Mouse (Mus musculus) limb, embryonic 14.5 days (tissue): ENCODE data around the gene Selenop. TPM values are rescaled to one million over a fixed set of nuclear protein-coding genes. Genes with fewer than 3 reads are reported as not detected.

Experiments used
- ATAC-seq: fragments of 200-750 bp; cut with Nextera tagmentation; 2 replicates; pipeline ENCODE4 v1.8.0; 2017; ENCODE audit warnings: low read depth, moderate number of reproducible peaks, moderate TSS enrichment; ENCODE audit not compliant: low FRiP score
- DNase-seq: peaks from one replicate; pipeline ENCODE4 v3.0.0-alpha.2; 2015; ENCODE audit warnings: low spot score
- H3K27ac ChIP-seq: fragments of 300-500 bp; sonication (generic); replicated peaks from 2 replicates; pipeline ENCODE4 v1.5.1; 2014; ENCODE audit warnings: low read depth, mild to moderate bottlenecking, low read length, moderate library complexity, mixed read lengths
- H3K27me3 ChIP-seq: fragments of 300-500 bp; sonication (generic); 2 replicates; pipeline ENCODE4 v1.6.1; 2014; ENCODE audit warnings: low read length, mixed read lengths; ENCODE audit not compliant: control insufficient read depth, insufficient read depth
- H3K36me3 ChIP-seq: fragments of 300-500 bp; sonication (generic); 2 replicates; pipeline ENCODE4 v1.6.1; 2014; ENCODE audit warnings: mild to moderate bottlenecking, low read length, moderate library complexity, mixed read lengths; ENCODE audit not compliant: control insufficient read depth, insufficient read depth
- H3K4me1 ChIP-seq: fragments of 300-500 bp; sonication (generic); 2 replicates; pipeline ENCODE4 v1.6.1; 2014; ENCODE audit warnings: antibody characterized with exemption, low read length, mixed read lengths; ENCODE audit not compliant: control insufficient read depth, insufficient read depth
- H3K4me2 ChIP-seq: fragments of 300-500 bp; sonication (generic); replicated peaks from 2 replicates; pipeline ENCODE4 v1.6.1; 2014; ENCODE audit warnings: low read depth, mild to moderate bottlenecking, low read length, moderate library complexity; ENCODE audit not compliant: severe bottlenecking
- H3K4me3 ChIP-seq: fragments of 300-500 bp; sonication (generic); replicated peaks from 2 replicates; pipeline ENCODE4 v1.5.1; 2014; ENCODE audit warnings: low read length
- H3K9ac ChIP-seq: fragments of 300-500 bp; sonication (generic); 2 replicates; pipeline ENCODE4 v1.6.1; 2014; ENCODE audit warnings: mild to moderate bottlenecking, low read depth, low read length, moderate library complexity; ENCODE audit not compliant: severe bottlenecking
- H3K9me3 ChIP-seq: fragments of 300-500 bp; sonication (generic); 2 replicates; pipeline ENCODE4 v1.6.1; 2016; ENCODE audit warnings: low read length; ENCODE audit not compliant: control insufficient read depth
- POLR2A ChIP-seq: fragments of 200-500 bp; IDR thresholded peaks from 2 replicates; pipeline ENCODE4 v1.8.0; 2012; ENCODE audit warnings: inconsistent platforms, mild to moderate bottlenecking, moderate library complexity, borderline replicate concordance; ENCODE audit not compliant: insufficient read depth, insufficient read length; ENCODE audit errors: extremely low read depth
- WGBS: fragments of 180-500 bp; shearing (Covaris S2); extraction: QIAGEN DNeasy Blood & Tissue Kit; methylation state at CpG from one replicate; pipeline ENCODE4 v1.1.7; 2014; 5-methylcytosine and 5-hydroxymethylcytosine counted together
- polyA plus RNA-seq, 2 experiments: library from polyadenylated mRNA; depleted of rRNA in 1 of 2; stranded (reverse) in 1 of 2; unstranded in 1 of 2; fragments of >200 nt; fragmentation: Nextera tagmentation in 1 of 2; extraction: Ambion mirVana in 1 of 2; gene quantifications; 2 replicates each; pipeline versions ENCODE4 v1.2.1 to v1.2.3; 2012 to 2014

The Selenop gene
- polyA plus RNA-seq, 2 experiments = 99.2 to 174 TPM

DNA sequence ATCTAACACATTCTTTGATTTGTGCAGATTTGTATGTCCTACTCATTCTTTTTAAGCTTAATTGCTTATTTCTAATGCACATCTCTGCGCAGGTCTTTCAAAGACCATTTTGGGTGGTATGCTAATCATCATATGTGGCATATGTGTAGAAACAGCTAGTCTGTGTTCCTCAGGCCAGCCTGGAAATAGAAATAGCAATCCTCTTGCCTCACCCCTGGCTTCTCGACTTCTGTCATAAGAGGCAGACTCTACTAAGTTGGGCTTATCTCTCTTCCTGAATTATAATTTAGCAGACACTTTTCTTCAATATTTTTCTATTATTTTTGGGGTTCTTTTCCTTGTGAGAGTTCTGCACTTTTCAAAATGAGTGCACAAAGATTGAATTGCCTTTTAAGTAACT lies 17.7 kb upstream of the Selenop start:
- DNase-seq (no peak), ATAC-seq (no peak)
- no peak overlapping the region for H3K4me2 ChIP-seq
- WGBS = 78% methylated on average over 2 of the region's 2 CpGs
- no peak overlapping the region for H3K9ac ChIP-seq
- no peaks in the 10 kb centered on the region for H3K4me1 ChIP-seq
- H3K4me3 ChIP-seq = no peak overlapping the region
- H3K36me3 ChIP-seq = no peaks in the 10 kb centered on the region
- TF ChIP-seq POLR2A = no peak
- H3K27me3 ChIP-seq = no peaks in the 10 kb centered on the region
- no peaks in the 10 kb centered on the region for H3K9me3 ChIP-seq
- H3K27ac ChIP-seq = no peak overlapping the region

DNA sequence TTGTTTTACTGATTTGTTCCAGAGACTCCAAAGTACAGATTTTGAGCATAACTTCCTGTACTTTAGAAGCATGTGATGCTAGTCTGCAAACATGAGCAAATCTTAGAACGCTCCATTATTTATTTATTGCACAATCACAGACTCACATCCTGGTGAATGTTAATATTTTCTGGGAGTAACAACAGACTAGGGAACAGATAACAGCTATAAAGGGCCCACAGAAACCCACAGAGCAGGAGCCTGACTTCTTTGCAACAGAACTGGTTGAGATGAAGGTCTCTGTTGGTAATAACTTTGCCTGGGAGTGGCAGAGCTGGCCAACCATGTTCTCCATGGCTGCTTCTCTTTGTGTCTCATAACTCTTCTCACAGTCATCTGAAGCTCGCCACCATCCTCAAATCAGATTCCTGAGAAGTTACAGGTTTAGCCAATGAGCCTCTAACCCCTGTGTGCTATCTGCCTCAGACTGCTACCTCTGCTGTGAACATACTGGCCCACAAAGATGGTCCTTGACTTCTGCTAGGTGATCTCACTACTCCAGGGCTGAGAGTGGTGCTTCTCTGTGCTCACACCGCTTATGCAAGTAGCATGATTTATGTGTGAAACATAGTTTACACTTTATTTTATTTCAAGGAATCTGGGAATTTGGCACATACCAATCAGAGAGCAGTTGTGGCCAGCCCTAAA lies 17.2 kb upstream of the Selenop start:
- Histone ChIP-seq H3K9me3 (no peaks in the 10 kb centered on the region), H3K4me2 (no peak overlapping the region), H3K27me3 (no peaks in the 10 kb centered on the region), H3K9ac (no peak overlapping the region), H3K36me3 (no peaks in the 10 kb centered on the region), H3K4me1 (no peaks in the 10 kb centered on the region), H3K4me3 (no peak overlapping the region), H3K27ac (no peak overlapping the region)
- ATAC-seq (no peak), DNase-seq (no peak)
- no peak for TF ChIP-seq POLR2A
- 65% methylated on average over 3 of the region's 3 CpGs for WGBS

DNA sequence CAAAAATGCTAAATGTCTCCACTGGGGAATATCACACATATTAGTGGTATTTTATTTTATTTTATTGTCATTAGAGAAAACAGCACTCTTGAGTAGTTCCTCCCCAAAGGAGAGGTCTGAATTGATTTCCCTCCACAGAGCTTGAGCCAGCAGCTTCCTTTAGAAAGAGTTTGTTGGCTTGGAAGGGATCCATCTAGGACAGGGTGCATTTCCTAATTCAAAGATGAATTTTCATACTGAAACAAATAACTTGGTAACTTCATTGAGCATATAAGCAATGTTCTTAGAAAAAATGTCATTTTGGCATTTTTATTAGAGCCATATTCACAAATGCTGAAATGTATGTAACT lies 16.7 kb upstream of the Selenop start:
- Histone ChIP-seq H3K36me3 (no peaks in the 10 kb centered on the region), H3K4me2 (no peak overlapping the region), H3K4me3 (no peak overlapping the region), H3K9me3 (no peaks in the 10 kb centered on the region), H3K9ac (no peak overlapping the region), H3K4me1 (no peaks in the 10 kb centered on the region), H3K27me3 (no peaks in the 10 kb centered on the region), H3K27ac (no peak overlapping the region)
- no peak for TF ChIP-seq POLR2A
- no peak for ATAC-seq
- DNase-seq = no peak

DNA sequence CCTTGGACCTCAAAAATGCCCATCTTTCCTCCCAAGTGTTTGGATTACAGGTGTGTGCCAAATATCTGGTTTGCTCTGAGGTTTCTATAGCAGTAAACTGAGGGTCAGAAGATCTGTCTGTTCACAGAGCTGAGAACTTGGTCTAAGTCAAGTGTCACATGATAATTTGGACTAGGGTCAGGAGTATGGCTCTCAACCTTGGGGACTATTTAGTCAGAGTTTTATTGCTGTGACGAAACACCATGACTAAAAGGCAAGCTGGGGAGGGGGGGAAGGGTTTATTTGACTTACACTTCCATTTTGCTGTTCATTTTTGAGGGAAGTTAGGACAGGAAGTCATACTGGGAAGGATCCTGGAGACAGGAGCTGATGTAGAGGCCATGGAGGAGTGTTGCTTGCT lies 9.3 kb upstream of the Selenop start:
- H3K4me1 ChIP-seq = no peaks in the 10 kb centered on the region
- no peaks in the 10 kb centered on the region for H3K36me3 ChIP-seq
- H3K4me3 ChIP-seq = no peak overlapping the region
- H3K4me2 ChIP-seq = no peak overlapping the region
- H3K27ac ChIP-seq = no peak overlapping the region
- WGBS = 82% methylated on average over 1 of the region's 1 CpGs
- H3K9me3 ChIP-seq = no peaks in the 10 kb centered on the region
- no peak overlapping the region for H3K9ac ChIP-seq
- no peaks in the 10 kb centered on the region for H3K27me3 ChIP-seq
- no peak for TF ChIP-seq POLR2A
- DNase-seq = no peak
- no peak for ATAC-seq

DNA sequence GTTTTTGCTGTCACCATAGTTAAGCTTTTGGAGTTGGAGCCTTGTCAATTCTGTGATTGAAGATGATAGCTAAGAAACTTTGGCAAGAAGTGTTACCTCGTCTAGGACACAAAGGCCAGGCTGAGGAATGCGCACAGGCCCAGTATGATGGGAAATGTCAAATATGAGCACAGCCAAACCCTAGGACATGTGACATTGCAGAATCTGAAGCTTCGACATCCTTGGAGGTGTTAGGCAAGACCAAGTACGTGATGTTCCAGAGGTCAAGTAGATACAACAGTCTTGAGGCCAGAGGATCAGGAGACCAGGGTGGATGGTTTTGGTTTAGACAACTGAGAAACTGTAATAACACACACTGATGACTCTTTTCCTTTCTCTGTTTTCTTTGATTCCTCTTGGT lies 8.0 kb upstream of the Selenop start:
- Histone ChIP-seq H3K4me1 (no peaks in the 10 kb centered on the region), H3K4me3 (no peak overlapping the region), H3K9ac (no peak overlapping the region), H3K9me3 (no peaks in the 10 kb centered on the region), H3K36me3 (no peaks in the 10 kb centered on the region), H3K4me2 (no peak overlapping the region), H3K27ac (no peak overlapping the region), H3K27me3 (no peaks in the 10 kb centered on the region)
- no peak for TF ChIP-seq POLR2A
- ATAC-seq (no peak), DNase-seq (no peak)
- 97% methylated on average over 4 of the region's 4 CpGs for WGBS

DNA sequence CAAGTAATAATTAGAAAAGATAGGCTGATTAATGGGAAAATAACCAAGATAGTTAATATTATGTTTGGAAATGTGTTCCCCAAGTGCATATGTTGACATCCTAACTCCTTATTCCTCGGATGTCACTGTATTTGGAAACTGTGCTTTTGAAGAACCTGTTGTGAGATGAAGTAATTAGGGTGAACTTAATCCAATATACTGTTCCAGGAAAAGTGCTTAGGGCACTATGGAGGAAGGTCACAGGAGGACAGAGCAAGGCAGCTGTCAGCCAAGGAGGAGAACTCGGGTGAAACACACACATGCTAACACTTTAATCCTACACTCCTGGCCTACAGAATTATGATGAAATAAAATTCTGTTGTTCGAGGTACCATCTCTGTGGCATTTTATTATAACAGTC lies 5.5 kb upstream of the Selenop start:
- Histone ChIP-seq H3K27me3 (no peaks in the 10 kb centered on the region), H3K4me3 (no peak overlapping the region), H3K4me1 (no peaks in the 10 kb centered on the region), H3K4me2 (no peak overlapping the region), H3K9ac (no peak overlapping the region), H3K36me3 (no peaks in the 10 kb centered on the region), H3K9me3 (no peaks in the 10 kb centered on the region), H3K27ac (no peak overlapping the region)
- no peak for DNase-seq
- no peak for ATAC-seq
- 59% methylated on average over 3 of the region's 3 CpGs for WGBS
- TF ChIP-seq POLR2A = no peak
